Mouse (Mus musculus) olfactory bulb, adult 2 months (tissue): Measurements from ENCODE around the gene Kcnh1.

Experiments used
- CTCF ChIP-seq: fragments of 200-500 bp; IDR thresholded peaks from 2 replicates; pipeline ENCODE4 v1.5.1; 2012; ENCODE audit warnings: low read depth, mild to moderate bottlenecking, low read length, moderate library complexity; ENCODE audit not compliant: insufficient read depth
- POLR2A ChIP-seq: fragments of 200-500 bp; IDR thresholded peaks from 2 replicates; pipeline ENCODE4 v1.6.1; 2012; ENCODE audit warnings: mild to moderate bottlenecking, low read depth, low read length, moderate library complexity; ENCODE audit not compliant: insufficient read depth

GRCm38 (mm10) chr1:192295243-192295860, 104.8 kb downstream of the Kcnh1 start:
- TF ChIP-seq CTCF, result no peak
- no peak for TF ChIP-seq POLR2A
